Mouse (Mus musculus) bone marrow macrophage, adult 2 months (primary cell): ENCODE results near the gene Ralbp1. TPM values are rescaled to one million over a fixed set of nuclear protein-coding genes. Genes with fewer than 3 reads are reported as not detected.

ENCODE experiments used
- H3K27ac ChIP-seq: 2 replicates; pipeline ENCODE4 v1.5.1; 2012; ENCODE audit warnings: low read depth, low read length; ENCODE audit not compliant: insufficient read depth
- H3K4me1 ChIP-seq: 2 replicates; pipeline ENCODE4 v1.6.1; 2012; ENCODE audit warnings: low read length; ENCODE audit not compliant: control insufficient read depth, insufficient read depth
- H3K4me3 ChIP-seq: 2 replicates; pipeline ENCODE4 v1.5.1; 2012; ENCODE audit warnings: mild to moderate bottlenecking, low read length, moderate library complexity; ENCODE audit not compliant: insufficient read depth
- CTCF ChIP-seq: IDR thresholded peaks from 2 replicates; pipeline ENCODE4 v1.5.1; 2012; ENCODE audit warnings: low read depth, mild to moderate bottlenecking, low read length, moderate library complexity
- POLR2A ChIP-seq: IDR thresholded peaks from 2 replicates; pipeline ENCODE4 v1.6.1; 2012; ENCODE audit warnings: mild to moderate bottlenecking, low read depth, low read length, borderline replicate concordance
- polyA plus RNA-seq: library from polyadenylated mRNA; stranded (reverse); fragments of >200 nt; gene quantifications from 2 replicates; pipeline ENCODE4 v1.2.4, GENCODE M21; 2012; ENCODE audit not compliant: missing spikeins, insufficient read depth, insufficient read length

Gene Ralbp1
- polyA plus RNA-seq, 1 experiment, result 61.3 TPM

- TF ChIP-seq POLR2A (no peak), CTCF (no peak)
- Histone ChIP-seq H3K4me1 (no peaks in the 10 kb centered on the region), H3K4me3 (no peak overlapping the region), H3K27ac (no peak overlapping the region)
Measured at GRCm38 (mm10) chr17:65830216-65830863, 55.3 kb downstream of the Ralbp1 start.

GRCm38 (mm10) chr17:65828951-65829350 is 56.6 kb downstream of the Ralbp1 start:
- Histone ChIP-seq H3K4me3 (no peak overlapping the region), H3K4me1 (no peaks in the 10 kb centered on the region), H3K27ac (no peak overlapping the region)
- TF ChIP-seq CTCF (no peak), POLR2A (no peak)

- TF ChIP-seq POLR2A, result no peak
- no peak for TF ChIP-seq CTCF
- Histone ChIP-seq H3K4me3 (no peak overlapping the region), H3K4me1 (no peaks in the 10 kb centered on the region), H3K27ac (no peak overlapping the region)
Measured at GRCm38 (mm10) chr17:65827904-65828303, 57.7 kb downstream of the Ralbp1 start.

- H3K27ac ChIP-seq, result no peak overlapping the region
- no peaks in the 10 kb centered on the region for H3K4me1 ChIP-seq
- TF ChIP-seq POLR2A (no peak), CTCF (no peak)
- H3K4me3 ChIP-seq, result no peak overlapping the region
Measured at GRCm38 (mm10) chr17:65827119-65827840, 58.3 kb downstream of the Ralbp1 start.

- Histone ChIP-seq H3K27ac (no peak overlapping the region), H3K4me1 (no peaks in the 10 kb centered on the region), H3K4me3 (no peak overlapping the region)
- no peak for TF ChIP-seq POLR2A
- no peak for TF ChIP-seq CTCF
Measured at GRCm38 (mm10) chr17:65826257-65826656, 59.3 kb downstream of the Ralbp1 start.

- Histone ChIP-seq H3K4me3 (no peak overlapping the region), H3K27ac (no peak overlapping the region), H3K4me1 (no peaks in the 10 kb centered on the region)
- TF ChIP-seq CTCF, result no peak
- no peak for TF ChIP-seq POLR2A
Measured at GRCm38 (mm10) chr17:65824246-65824645, 61.4 kb downstream of the Ralbp1 start.

GRCm38 (mm10) chr17:65822423-65822822 is 63.2 kb downstream of the Ralbp1 start:
- no peak overlapping the region for H3K4me3 ChIP-seq
- TF ChIP-seq CTCF (no peak), POLR2A (no peak)
- no peak overlapping the region for H3K27ac ChIP-seq
- H3K4me1 ChIP-seq, result no peaks in the 10 kb centered on the region

GRCm38 (mm10) chr17:65820197-65820596 is 65.4 kb downstream of the Ralbp1 start:
- H3K27ac ChIP-seq, result no peak overlapping the region
- H3K4me3 ChIP-seq, result no peak overlapping the region
- TF ChIP-seq POLR2A (no peak), CTCF (no peak)
- no peaks in the 10 kb centered on the region for H3K4me1 ChIP-seq

- TF ChIP-seq POLR2A, result no peak
- TF ChIP-seq CTCF, result no peak
- Histone ChIP-seq H3K4me1 (no peaks in the 10 kb centered on the region), H3K27ac (no peak overlapping the region)
Measured at GRCm38 (mm10) chr17:65813763-65814162, 71.8 kb downstream of the Ralbp1 start.

GRCm38 (mm10) chr17:65811032-65811431 is 74.6 kb downstream of the Ralbp1 start:
- H3K27ac ChIP-seq, result no peak overlapping the region
- TF ChIP-seq CTCF (no peak), POLR2A (no peak)
- H3K4me3 ChIP-seq, result no peak overlapping the region
- H3K4me1 ChIP-seq, result no peaks in the 10 kb centered on the region

More at GRCm38 (mm10) chr17:65813763-65814162, 71.8 kb downstream of the Ralbp1 start:
- H3K4me3 ChIP-seq, result no peak overlapping the region

GRCm38 (mm10) chr17:65806416-65806815 is 79.2 kb downstream of the Ralbp1 start:
- Histone ChIP-seq H3K27ac (no peak overlapping the region), H3K4me1 (peaks cover 11% of the 10 kb centered on the region), H3K4me3 (no peak overlapping the region)
- TF ChIP-seq POLR2A, result no peak
- TF ChIP-seq CTCF, result no peak
